Mouse (Mus musculus) intestine, embryonic 16.5 days (tissue): ENCODE measurements around the gene Dph1. TPM values are rescaled to one million over a fixed set of nuclear protein-coding genes. Genes with fewer than 3 reads are reported as not detected.

Experiments
- ATAC-seq: fragments of 200-750 bp; cut with Nextera tagmentation; 2 replicates; pipeline ENCODE4 v1.8.0; 2017; ENCODE audit warnings: moderate TSS enrichment, moderate library complexity
- H3K27ac ChIP-seq: fragments of 300-500 bp; sonication (generic); 2 replicates; pipeline ENCODE4 v1.5.1; 2014; ENCODE audit warnings: mild to moderate bottlenecking, low read length
- H3K27me3 ChIP-seq: fragments of 300-500 bp; sonication (generic); replicated peaks from 2 replicates; pipeline ENCODE4 v1.6.1; 2014; ENCODE audit warnings: low read length, control low read depth, mixed read lengths; ENCODE audit not compliant: control insufficient read depth, insufficient read depth
- H3K36me3 ChIP-seq: fragments of 300-500 bp; sonication (generic); 2 replicates; pipeline ENCODE4 v1.6.1; 2014; ENCODE audit warnings: low read length, control low read depth; ENCODE audit not compliant: control insufficient read depth, insufficient read depth
- H3K4me1 ChIP-seq: fragments of 300-500 bp; sonication (generic); 2 replicates; pipeline ENCODE4 v1.6.1; 2014; ENCODE audit warnings: low read length, control low read depth, mixed read lengths; ENCODE audit not compliant: control insufficient read depth, insufficient read depth
- H3K4me2 ChIP-seq: fragments of 300-500 bp; sonication (generic); 2 replicates; pipeline ENCODE4 v1.6.1; 2014; ENCODE audit warnings: low read depth, low read length, control low read depth
- H3K4me3 ChIP-seq: fragments of 300-500 bp; sonication (generic); 2 replicates; pipeline ENCODE4 v1.5.1; 2014; ENCODE audit warnings: mild to moderate bottlenecking, low read length
- H3K9ac ChIP-seq: fragments of 300-500 bp; sonication (generic); 2 replicates; pipeline ENCODE4 v1.6.1; 2014; ENCODE audit warnings: low read depth, low read length
- H3K9me3 ChIP-seq: fragments of 300-500 bp; sonication (generic); 2 replicates; pipeline ENCODE4 v1.6.1; 2016; ENCODE audit warnings: low read length, control low read depth; ENCODE audit not compliant: control insufficient read depth
- WGBS: fragments of 180-500 bp; shearing (Covaris S2); extraction: QIAGEN DNeasy Blood & Tissue Kit; methylation state at CpG from one replicate; pipeline ENCODE4 v1.1.7; 2014; 5-methylcytosine and 5-hydroxymethylcytosine counted together
- polyA plus RNA-seq: library from polyadenylated mRNA; unstranded; fragments of >200 nt; fragmentation: Nextera tagmentation; extraction: Ambion mirVana; gene quantifications from 2 replicates; pipeline ENCODE4 v1.2.1, GENCODE M21; 2015

Gene Dph1
- polyA plus RNA-seq, 1 experiment from 2014 or later, result 22.7 TPM

- 1% methylated on average over 39 of the region's 39 CpGs for WGBS
- Histone ChIP-seq H3K9ac (peak overlapping the region; percentile 60), H3K4me3 (peak overlapping the region; percentile 60), H3K27me3 (peaks cover 36% of the 10 kb centered on the region), H3K27ac (no peak overlapping the region), H3K4me1 (peaks cover 20% of the 10 kb centered on the region), H3K9me3 (no peaks in the 10 kb centered on the region), H3K4me2 (peak overlapping the region; percentile 90), H3K36me3 (no peaks in the 10 kb centered on the region)
- ATAC-seq, result no peak
Observed at GRCm38 (mm10) chr11:75194850-75195461, 3.9 kb upstream of the Dph1 start.

- peak overlapping the region; percentile 60 for H3K4me3 ChIP-seq
- WGBS, result under 1% methylated on average over 52 of the region's 52 CpGs
- peak overlapping the region; percentile 60 for H3K9ac ChIP-seq
- no peak for ATAC-seq
- H3K36me3 ChIP-seq, result no peaks in the 10 kb centered on the region
- peaks cover 36% of the 10 kb centered on the region for H3K27me3 ChIP-seq
- peaks cover 23% of the 10 kb centered on the region for H3K4me1 ChIP-seq
- H3K9me3 ChIP-seq, result no peaks in the 10 kb centered on the region
- no peak overlapping the region for H3K27ac ChIP-seq
- H3K4me2 ChIP-seq, result peak overlapping the region; percentile 90
Observed at GRCm38 (mm10) chr11:75194121-75194849, 3.2 kb upstream of the Dph1 start.

- peak within 1 kb of the TSS; percentile 60 for H3K9ac ChIP-seq
- H3K36me3 ChIP-seq, result no peaks in the 10 kb centered on the region
- H3K27me3 ChIP-seq, result peaks cover 36% of the 10 kb centered on the region
- peaks cover 26% of the 10 kb centered on the region for H3K4me1 ChIP-seq
- WGBS, result 1% methylated on average over 82 of the region's 84 CpGs
- no peaks in the 10 kb centered on the region for H3K9me3 ChIP-seq
- ATAC-seq, result peak; percentile 27
- peak within 1 kb of the TSS; percentile 90 for H3K4me2 ChIP-seq
- H3K4me3 ChIP-seq, result peak within 1 kb of the TSS; percentile 60
- no peak within 1 kb of the TSS for H3K27ac ChIP-seq
Observed at GRCm38 (mm10) chr11:75193256-75194071, 2.4 kb upstream of the Dph1 start, which contains the start of gene Rtn4rl1. Gene Rtn4rl1 (plus strand): TSS chr11:75193783.

GRCm38 (mm10) chr11:75192336-75193214 is 1.5 kb upstream of the Dph1 start:
- Histone ChIP-seq H3K9me3 (no peaks in the 10 kb centered on the region), H3K9ac (peak overlapping the region; percentile 60), H3K27me3 (peaks cover 36% of the 10 kb centered on the region), H3K36me3 (no peaks in the 10 kb centered on the region), H3K27ac (no peak overlapping the region), H3K4me3 (peak overlapping the region; percentile 60), H3K4me2 (peak overlapping the region; percentile 90), H3K4me1 (peaks cover 26% of the 10 kb centered on the region)
- peak; percentile 43 for ATAC-seq
- WGBS, result 25% methylated on average over 13 of the region's 13 CpGs

GRCm38 (mm10) chr11:75191841-75192240 is 800 bp upstream of the Dph1 start:
- Histone ChIP-seq H3K36me3 (no peaks in the 10 kb centered on the region), H3K4me3 (no peak overlapping the region), H3K27ac (no peak overlapping the region), H3K9ac (no peak overlapping the region), H3K9me3 (no peaks in the 10 kb centered on the region), H3K4me2 (no peak overlapping the region), H3K27me3 (peaks cover 36% of the 10 kb centered on the region), H3K4me1 (peaks cover 26% of the 10 kb centered on the region)
- ATAC-seq, result no peak
- WGBS, result 73% methylated on average over 6 of the region's 6 CpGs

GRCm38 (mm10) chr11:75190371-75190724 is 693 bp downstream of the Dph1 start:
- peaks cover 26% of the 10 kb centered on the region for H3K4me1 ChIP-seq
- H3K9ac ChIP-seq, result peak overlapping the region; percentile 73
- WGBS, result under 1% methylated on average over 24 of the region's 24 CpGs
- ATAC-seq, result peak; percentile 80
- no peaks in the 10 kb centered on the region for H3K9me3 ChIP-seq
- no peaks in the 10 kb centered on the region for H3K36me3 ChIP-seq
- peak overlapping the region; percentile 35 for H3K27ac ChIP-seq
- H3K27me3 ChIP-seq, result peaks cover 25% of the 10 kb centered on the region
- H3K4me2 ChIP-seq, result peak overlapping the region; percentile 70
- H3K4me3 ChIP-seq, result peak overlapping the region; percentile 75

- H3K27ac ChIP-seq, result peak overlapping the region; percentile 35
- peak; percentile 64 for ATAC-seq
- peaks cover 21% of the 10 kb centered on the region for H3K4me1 ChIP-seq
- peak overlapping the region; percentile 73 for H3K9ac ChIP-seq
- no peaks in the 10 kb centered on the region for H3K36me3 ChIP-seq
- H3K4me2 ChIP-seq, result peak overlapping the region; percentile 70
- H3K4me3 ChIP-seq, result peak overlapping the region; percentile 75
- H3K9me3 ChIP-seq, result no peaks in the 10 kb centered on the region
- under 1% methylated on average over 22 of the region's 22 CpGs for WGBS
- H3K27me3 ChIP-seq, result peaks cover 20% of the 10 kb centered on the region
Observed at GRCm38 (mm10) chr11:75189713-75190370, 1.2 kb downstream of the Dph1 start.

GRCm38 (mm10) chr11:75184986-75185385 is 6.1 kb downstream of the Dph1 start:
- no peak for ATAC-seq

More at GRCm38 (mm10) chr11:75184986-75185385, 6.1 kb downstream of the Dph1 start:
- Histone ChIP-seq H3K9me3 (no peaks in the 10 kb centered on the region), H3K4me1 (peaks cover 6% of the 10 kb centered on the region), H3K9ac (no peak overlapping the region), H3K4me3 (no peak overlapping the region), H3K4me2 (no peak overlapping the region), H3K36me3 (peaks cover 12% of the 10 kb centered on the region), H3K27ac (no peak overlapping the region), H3K27me3 (no peaks in the 10 kb centered on the region)
- WGBS, result 87% methylated on average over 2 of the region's 2 CpGs
